Mouse (Mus musculus): ENCODE results near the gene Actr10. TPM values are rescaled to one million over a fixed set of nuclear protein-coding genes. Genes with fewer than 3 reads are reported as not detected.

The Actr10 gene
- polyA plus RNA-seq, 1 experiment from 2014 or later: 190 TPM

GRCm38 (mm10) chr12:71001456-71001855 is 63.8 kb downstream of the Actr10 start:
- Histone ChIP-seq H3K4me3 (replicated peaks) (no peak overlapping the region), H3K9me3 (replicated peaks) (no peaks in the 10 kb centered on the region), H3K36me3 (peaks cover 35% of the 10 kb centered on the region), H3K9ac (replicated peaks) (no peak overlapping the region), H3K4me1 (peaks cover 7% of the 10 kb centered on the region; the same call in 1 of the 2 replicates), H3K27me3 (replicated peaks) (no peaks in the 10 kb centered on the region), H3K4me2 (no peak overlapping the region), H3K27ac (replicated peaks) (no peak overlapping the region)
- no peak for ATAC-seq (ENCODE audit: low FRiP score)
- 57% methylated on average over 6 of the region's 6 CpGs for WGBS

- Histone ChIP-seq H3K27ac (replicated peaks) (no peak overlapping the region), H3K4me3 (replicated peaks) (no peak overlapping the region), H3K9me3 (replicated peaks) (no peaks in the 10 kb centered on the region), H3K36me3 (peaks cover 49% of the 10 kb centered on the region), H3K4me2 (no peak overlapping the region), H3K9ac (replicated peaks) (no peak overlapping the region), H3K4me1 (peaks cover 4% of the 10 kb centered on the region; the same call in 1 of the 2 replicates), H3K27me3 (replicated peaks) (no peaks in the 10 kb centered on the region)
- ATAC-seq (ENCODE audit: low FRiP score): no peak
- 90% methylated on average over 5 of the region's 6 CpGs for WGBS
These were observed 66.2 kb downstream of the Actr10 start for GRCm38 (mm10) chr12:71003760-71004426.

- ATAC-seq (ENCODE audit: low FRiP score): no peak
- Histone ChIP-seq H3K4me3 (replicated peaks) (no peak overlapping the region), H3K4me2 (no peak overlapping the region), H3K36me3 (peaks cover 59% of the 10 kb centered on the region), H3K9me3 (replicated peaks) (no peaks in the 10 kb centered on the region), H3K9ac (replicated peaks) (no peak overlapping the region), H3K27me3 (replicated peaks) (no peaks in the 10 kb centered on the region), H3K27ac (replicated peaks) (no peak overlapping the region), H3K4me1 (no peaks in the 10 kb centered on the region)
- 95% methylated on average over 6 of the region's 6 CpGs for WGBS
These were observed 68.5 kb downstream of the Actr10 start for GRCm38 (mm10) chr12:71006141-71006540.

GRCm38 (mm10) chr12:71006901-71007300 is 69.2 kb downstream of the Actr10 start:
- Histone ChIP-seq H3K36me3 (peaks cover 61% of the 10 kb centered on the region), H3K9me3 (replicated peaks) (no peaks in the 10 kb centered on the region), H3K4me3 (replicated peaks) (no peak overlapping the region), H3K4me2 (no peak overlapping the region), H3K4me1 (peaks cover 2% of the 10 kb centered on the region), H3K9ac (replicated peaks) (no peak overlapping the region), H3K27ac (replicated peaks) (no peak overlapping the region), H3K27me3 (replicated peaks) (no peaks in the 10 kb centered on the region)
- no peak for ATAC-seq (ENCODE audit: low FRiP score)
- WGBS: 93% methylated on average over 7 of the region's 7 CpGs

GRCm38 (mm10) chr12:71009769-71010168 is 72.1 kb downstream of the Actr10 start:
- Histone ChIP-seq H3K36me3 (peaks cover 60% of the 10 kb centered on the region), H3K27ac (replicated peaks) (no peak overlapping the region), H3K4me2 (no peak overlapping the region), H3K4me1 (peaks cover 22% of the 10 kb centered on the region), H3K9ac (replicated peaks) (no peak overlapping the region), H3K27me3 (replicated peaks) (no peaks in the 10 kb centered on the region), H3K4me3 (replicated peaks) (no peak overlapping the region), H3K9me3 (replicated peaks) (no peaks in the 10 kb centered on the region)
- 78% methylated on average over 4 of the region's 4 CpGs for WGBS
- ATAC-seq (ENCODE audit: low FRiP score): no peak

Other genes starting within 250 kb of the Actr10 start
- 9.3 and 13.3 TPM in 2 replicates for gene Frmd6, start 112.3 kb upstream of the Actr10 start, polyA plus RNA-seq (2015; fragmentation: Nextera tagmentation; extraction: Ambion mirVana)
- 522 and 529 TPM in 2 replicates for gene Psma3, start 36.8 kb downstream of the Actr10 start, polyA plus RNA-seq (2015; fragmentation: Nextera tagmentation; extraction: Ambion mirVana)
- 43.1 and 43.9 TPM in 2 replicates for gene Arid4a, start 78.1 kb downstream of the Actr10 start, polyA plus RNA-seq (2015; fragmentation: Nextera tagmentation; extraction: Ambion mirVana)
- 0.31 TPM in 1 of 2 replicates, not detected in the other for gene Tomm20l, start 173.6 kb downstream of the Actr10 start, polyA plus RNA-seq (2015; fragmentation: Nextera tagmentation; extraction: Ambion mirVana)
- gene Timm9, start 198.8 kb downstream of the Actr10 start, polyA plus RNA-seq (2015; fragmentation: Nextera tagmentation; extraction: Ambion mirVana): 124 and 133 TPM in 2 replicates
- gene 2700049A03Rik, start 199.0 kb downstream of the Actr10 start, polyA plus RNA-seq (2015; fragmentation: Nextera tagmentation; extraction: Ambion mirVana): 12.1 and 12.8 TPM in 2 replicates

Measured in neural tube, embryonic 15.5 days (tissue).